Mouse (Mus musculus) intestine, embryonic 15.5 days (tissue): ENCODE data around the gene Bves. TPM values are rescaled to one million over a fixed set of nuclear protein-coding genes. Genes with fewer than 3 reads are reported as not detected.
"Not testable (repeated sequence)": the region's sequence is repeated elsewhere in the genome, so short reads cannot be mapped to it uniquely, and the experiment has no call there.

Experiments
- ATAC-seq: fragments of 200-750 bp; cut with Nextera tagmentation; 2 replicates; pipeline ENCODE4 v1.8.0; 2017; ENCODE audit warnings: moderate TSS enrichment, moderate library complexity
- H3K27ac ChIP-seq: fragments of 300-500 bp; sonication (generic); 2 replicates; pipeline ENCODE4 v1.5.1; 2015; ENCODE audit warnings: mild to moderate bottlenecking, inconsistent platforms
- H3K27me3 ChIP-seq: fragments of 300-500 bp; sonication (generic); replicated peaks from 2 replicates; pipeline ENCODE4 v1.6.1; 2015; ENCODE audit warnings: inconsistent platforms
- H3K36me3 ChIP-seq: fragments of 300-500 bp; sonication (generic); 2 replicates; pipeline ENCODE4 v1.6.1; 2015; ENCODE audit warnings: inconsistent platforms
- H3K4me1 ChIP-seq: fragments of 300-500 bp; sonication (generic); replicated peaks from 2 replicates; pipeline ENCODE4 v1.6.1; 2015; ENCODE audit warnings: inconsistent platforms
- H3K4me2 ChIP-seq: fragments of 300-500 bp; sonication (generic); replicated peaks from 2 replicates; pipeline ENCODE4 v1.6.1; 2015; ENCODE audit warnings: mild to moderate bottlenecking, inconsistent platforms
- H3K4me3 ChIP-seq: fragments of 300-500 bp; sonication (generic); replicated peaks from 2 replicates; pipeline ENCODE4 v1.5.1; 2015; ENCODE audit warnings: inconsistent platforms
- H3K9ac ChIP-seq: fragments of 300-500 bp; sonication (generic); 2 replicates; pipeline ENCODE4 v1.6.1; 2015; ENCODE audit warnings: inconsistent platforms
- H3K9me3 ChIP-seq: fragments of 300-500 bp; sonication (generic); 2 replicates; pipeline ENCODE4 v1.6.1; 2016; ENCODE audit warnings: inconsistent platforms
- WGBS: fragments of 180-500 bp; shearing (Covaris S2); methylation state at CpG from one replicate; pipeline ENCODE4 v1.1.7; 2015; 5-methylcytosine and 5-hydroxymethylcytosine counted together
- polyA plus RNA-seq: library from polyadenylated mRNA; unstranded; fragments of >200 nt; fragmentation: Nextera tagmentation; extraction: Ambion mirVana; gene quantifications from 2 replicates; pipeline ENCODE4 v1.2.1, GENCODE M21; 2015

Bves gene
- polyA plus RNA-seq, 1 experiment from 2014 or later = 4.1 TPM

DNA sequence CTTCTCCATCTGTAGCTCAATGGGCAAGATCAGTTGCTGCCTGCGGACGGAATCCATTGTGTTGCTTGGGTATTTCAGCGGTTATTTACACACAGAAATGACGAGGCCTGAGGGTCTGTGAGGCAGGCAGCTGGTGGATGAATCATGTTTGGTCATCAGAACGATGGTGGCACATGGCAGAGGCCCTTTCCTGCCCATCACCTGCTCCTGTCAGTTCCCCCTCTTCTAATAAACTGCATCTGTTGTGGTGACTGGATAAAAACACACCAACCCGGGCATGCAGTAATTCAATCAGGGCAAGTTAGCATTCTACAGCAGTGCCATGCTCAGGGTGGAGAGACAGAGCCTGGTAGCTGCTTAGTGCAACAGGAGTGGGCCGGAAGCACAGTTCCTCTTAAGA is 23.9 kb upstream of the Bves start:
- WGBS = 72% methylated on average over 7 of the region's 7 CpGs
- ATAC-seq = 0 out of 2 replicates have a peak, but pooled peaks have one; percentile 23
- Histone ChIP-seq H3K9me3 (no peaks in the 10 kb centered on the region), H3K9ac (no peak overlapping the region), H3K4me1 (no peaks in the 10 kb centered on the region), H3K36me3 (no peaks in the 10 kb centered on the region), H3K4me2 (no peak overlapping the region), H3K4me3 (no peak overlapping the region), H3K27ac (no peak overlapping the region), H3K27me3 (no peaks in the 10 kb centered on the region)

DNA sequence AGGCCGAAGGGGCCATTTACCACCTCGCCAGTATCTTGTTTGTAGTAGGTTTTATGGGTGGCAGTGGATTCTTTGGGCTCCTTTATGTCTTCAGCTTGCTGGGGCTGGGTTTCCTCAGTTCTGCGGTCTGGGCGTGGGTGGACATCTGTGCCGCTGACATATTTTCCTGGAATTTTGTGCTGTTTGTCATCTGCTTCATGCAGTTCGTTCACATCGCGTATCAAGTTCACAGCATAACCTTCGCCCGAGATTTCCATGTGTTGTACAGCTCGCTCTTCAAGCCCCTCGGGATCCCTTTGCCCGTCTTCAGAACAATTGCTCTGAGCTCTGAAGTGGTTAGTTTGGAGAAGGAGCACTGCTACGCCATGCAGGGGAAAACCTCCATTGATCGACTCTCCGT is 20.7 kb upstream of the Bves start:
- Histone ChIP-seq H3K4me3 (no peak overlapping the region), H3K36me3 (no peaks in the 10 kb centered on the region), H3K27me3 (no peaks in the 10 kb centered on the region), H3K4me2 (no peak overlapping the region), H3K4me1 (no peaks in the 10 kb centered on the region), H3K27ac (no peak overlapping the region), H3K9ac (no peak overlapping the region), H3K9me3 (no peaks in the 10 kb centered on the region)
- WGBS = 84% methylated on average over 16 of the region's 16 CpGs
- ATAC-seq = no peak

DNA sequence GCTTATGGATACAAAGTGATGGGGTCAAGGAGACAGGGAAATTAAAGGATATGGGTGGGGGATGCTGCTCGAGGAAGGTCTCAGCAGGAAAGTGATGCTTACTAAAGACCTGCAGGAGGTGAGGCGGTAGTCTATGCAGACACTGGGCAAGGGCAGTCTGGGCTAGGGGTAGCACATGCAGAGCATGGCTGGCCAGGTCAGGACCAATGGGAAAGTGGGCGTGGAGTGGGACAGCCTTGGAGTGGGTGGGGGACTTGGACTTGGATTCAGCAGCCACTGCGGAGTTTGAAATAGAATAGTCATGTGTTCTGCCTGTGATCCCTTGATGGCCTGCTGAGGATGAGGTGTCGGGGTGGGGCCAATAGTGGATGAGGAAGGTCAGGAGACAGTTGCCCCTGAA is 16.6 kb upstream of the Bves start:
- Histone ChIP-seq H3K4me1 (no peaks in the 10 kb centered on the region), H3K9ac (no peak overlapping the region), H3K36me3 (no peaks in the 10 kb centered on the region), H3K27ac (no peak overlapping the region), H3K4me3 (no peak overlapping the region), H3K4me2 (no peak overlapping the region), H3K27me3 (no peaks in the 10 kb centered on the region), H3K9me3 (no peaks in the 10 kb centered on the region)
- WGBS = 78% methylated on average over 5 of the region's 5 CpGs
- no peak for ATAC-seq

DNA sequence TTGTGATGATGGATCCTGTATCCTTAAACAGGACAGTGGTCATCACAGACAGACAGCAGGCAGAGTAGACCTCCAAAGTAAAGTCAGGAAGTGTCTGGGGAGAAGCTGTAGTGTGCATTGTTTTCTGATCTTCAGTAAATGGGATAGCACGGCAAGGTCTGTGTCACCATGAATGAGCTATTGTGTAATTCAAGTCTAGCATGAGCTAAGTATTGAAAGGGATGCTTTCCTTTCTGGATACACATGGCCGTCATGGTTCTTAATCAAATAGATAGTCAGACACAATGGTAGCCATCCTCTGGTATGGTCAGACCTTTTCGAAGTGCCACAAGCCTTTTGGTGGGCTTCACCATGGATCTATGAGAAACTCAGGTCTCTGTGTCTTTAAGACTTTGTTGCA is 15.3 kb upstream of the Bves start:
- 80% methylated on average over 3 of the region's 3 CpGs for WGBS
- no peak for ATAC-seq
- no peak overlapping the region for H3K9ac ChIP-seq
- no peaks in the 10 kb centered on the region for H3K36me3 ChIP-seq
- H3K27ac ChIP-seq = no peak overlapping the region
- H3K4me2 ChIP-seq = no peak overlapping the region
- H3K9me3 ChIP-seq = no peaks in the 10 kb centered on the region
- H3K4me1 ChIP-seq = no peaks in the 10 kb centered on the region
- no peak overlapping the region for H3K4me3 ChIP-seq
- H3K27me3 ChIP-seq = no peaks in the 10 kb centered on the region

DNA sequence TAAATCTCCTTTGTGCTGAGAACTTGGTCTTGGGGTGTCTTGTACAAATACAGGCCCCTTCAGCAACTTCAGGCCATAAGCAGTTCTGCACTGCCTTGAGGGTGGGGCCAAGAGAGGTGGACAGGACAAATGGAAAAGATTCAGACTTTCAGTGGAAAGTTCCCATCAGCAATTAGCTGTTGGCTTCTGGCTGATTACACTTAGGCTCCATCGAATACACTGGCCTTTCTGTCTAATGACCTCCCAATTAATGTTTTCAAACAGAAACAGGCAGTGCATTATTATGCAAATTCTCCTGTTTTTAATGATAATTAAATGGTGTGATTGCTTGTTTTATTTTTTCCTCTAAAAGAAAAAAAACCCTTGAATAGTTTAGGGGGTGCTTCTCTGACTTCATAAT is 11.4 kb upstream of the Bves start:
- 79% methylated on average over 1 of the region's 1 CpGs for WGBS
- no peak for ATAC-seq
- no peak overlapping the region for H3K9ac ChIP-seq

DNA sequence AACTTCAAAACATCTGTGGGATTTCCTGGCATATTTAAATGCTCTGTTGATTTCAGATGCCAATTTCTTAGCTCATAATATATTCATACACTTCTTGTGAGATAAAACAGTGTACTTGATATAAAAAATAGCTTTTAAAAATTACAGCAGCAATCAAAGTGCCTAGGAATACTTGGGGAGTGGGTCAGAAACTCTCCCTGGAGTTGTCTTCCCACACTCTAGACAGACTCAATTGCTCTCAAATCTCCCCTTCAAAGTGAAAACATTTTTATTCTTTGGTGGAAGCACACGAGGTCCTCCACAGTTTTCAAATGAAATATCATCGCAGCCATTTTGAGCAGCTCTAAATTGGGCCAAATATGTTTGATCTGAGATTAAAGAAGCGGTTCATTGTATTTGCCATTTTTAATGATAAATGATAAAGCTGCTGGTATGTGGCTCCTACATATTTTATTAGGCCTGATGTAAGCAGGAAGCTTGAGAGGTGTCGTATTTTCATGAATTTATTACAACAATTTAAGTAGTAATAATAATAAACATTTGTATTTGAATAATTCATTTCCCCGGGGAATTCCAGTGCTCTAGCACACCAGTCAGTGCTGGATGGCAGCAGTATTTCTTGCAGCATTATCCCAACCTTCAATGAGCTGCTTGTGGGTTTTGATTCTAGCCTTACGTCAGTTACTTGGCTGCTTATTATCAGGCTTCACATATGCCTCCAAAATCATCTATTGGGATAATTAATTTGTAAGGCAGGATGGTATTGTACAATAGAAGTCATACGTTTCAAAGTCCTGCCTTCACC is 7.2 kb upstream of the Bves start:
- H3K4me2 ChIP-seq = no peak overlapping the region
- no peaks in the 10 kb centered on the region for H3K4me1 ChIP-seq

More for the DNA sequence above, 11.4 kb upstream of the Bves start:
- no peaks in the 10 kb centered on the region for H3K36me3 ChIP-seq
- no peak overlapping the region for H3K4me3 ChIP-seq
- no peaks in the 10 kb centered on the region for H3K9me3 ChIP-seq
- no peak overlapping the region for H3K4me2 ChIP-seq
- no peaks in the 10 kb centered on the region for H3K4me1 ChIP-seq
- H3K27me3 ChIP-seq = no peaks in the 10 kb centered on the region
- no peak overlapping the region for H3K27ac ChIP-seq

DNA sequence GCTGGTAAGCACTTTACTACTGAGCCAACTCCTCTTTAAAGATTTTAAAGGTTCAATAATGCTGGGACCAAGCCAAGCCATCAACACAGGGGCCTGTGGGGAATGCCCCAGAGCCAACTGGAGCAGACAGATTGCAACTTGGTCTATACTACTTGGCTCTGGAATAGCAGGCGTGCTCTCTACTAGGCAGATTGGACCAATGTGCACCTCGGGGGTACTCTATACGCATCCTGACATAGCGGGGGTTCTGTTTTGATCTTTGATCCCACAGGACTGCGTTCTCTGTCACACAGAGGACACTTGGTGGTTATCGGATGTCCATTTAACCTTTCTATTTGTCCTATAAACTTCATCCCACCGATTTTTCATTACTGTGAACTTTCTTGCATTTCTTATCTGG is 647 bp upstream of the Bves start:
- Histone ChIP-seq H3K9ac (no peak overlapping the region), H3K36me3 (no peaks in the 10 kb centered on the region), H3K4me3 (no peak overlapping the region), H3K27me3 (peaks cover 18% of the 10 kb centered on the region), H3K9me3 (no peaks in the 10 kb centered on the region; the same call in 1 of the 2 replicates), H3K4me2 (peak overlapping the region; percentile 91), H3K27ac (no peak overlapping the region), H3K4me1 (0 out of 2 replicates have a peak, but pooled peaks cover 2% of the 10 kb centered on the region)
- ATAC-seq = 0 out of 2 replicates have a peak, but pooled peaks have one; percentile 15
- 28% methylated on average over 7 of the region's 7 CpGs for WGBS

More for the DNA sequence above, 7.2 kb upstream of the Bves start:
- Histone ChIP-seq H3K4me3 (no peak overlapping the region), H3K9me3 (no peaks in the 10 kb centered on the region; the same call in 1 of the 2 replicates), H3K36me3 (no peaks in the 10 kb centered on the region), H3K27me3 (no peaks in the 10 kb centered on the region), H3K9ac (no peak overlapping the region), H3K27ac (no peak overlapping the region)
- no peak for ATAC-seq
- WGBS = 68% methylated on average over 7 of the region's 7 CpGs

DNA sequence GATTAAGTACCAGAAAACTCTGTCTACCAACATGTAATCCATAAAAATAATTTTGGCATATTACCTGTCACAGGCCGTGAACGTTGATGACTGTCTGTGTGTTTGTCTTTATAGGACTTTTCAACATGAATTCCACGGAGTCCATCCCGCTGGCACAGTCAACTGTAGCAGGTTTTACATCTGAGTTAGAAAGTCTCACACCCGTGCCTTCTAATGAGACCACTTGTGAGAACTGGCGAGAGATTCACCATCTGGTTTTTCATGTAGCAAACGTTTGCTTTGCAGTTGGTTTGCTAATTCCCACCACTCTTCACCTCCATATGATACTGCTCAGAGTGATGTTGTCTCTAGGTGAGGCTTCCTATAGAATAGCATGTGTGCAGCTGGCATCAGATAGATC is 3.5 kb downstream of the Bves start:
- peaks cover 17% of the 10 kb centered on the region for H3K27me3 ChIP-seq
- 0 out of 2 replicates have a peak, but pooled peaks cover 2% of the 10 kb centered on the region for H3K4me1 ChIP-seq
- H3K36me3 ChIP-seq = no peaks in the 10 kb centered on the region
- WGBS = 78% methylated on average over 7 of the region's 7 CpGs
- H3K9ac ChIP-seq = no peak overlapping the region
- no peaks in the 10 kb centered on the region for H3K9me3 ChIP-seq
- H3K4me3 ChIP-seq = no peak overlapping the region
- ATAC-seq = no peak
- H3K4me2 ChIP-seq = no peak overlapping the region
- H3K27ac ChIP-seq = no peak overlapping the region

DNA sequence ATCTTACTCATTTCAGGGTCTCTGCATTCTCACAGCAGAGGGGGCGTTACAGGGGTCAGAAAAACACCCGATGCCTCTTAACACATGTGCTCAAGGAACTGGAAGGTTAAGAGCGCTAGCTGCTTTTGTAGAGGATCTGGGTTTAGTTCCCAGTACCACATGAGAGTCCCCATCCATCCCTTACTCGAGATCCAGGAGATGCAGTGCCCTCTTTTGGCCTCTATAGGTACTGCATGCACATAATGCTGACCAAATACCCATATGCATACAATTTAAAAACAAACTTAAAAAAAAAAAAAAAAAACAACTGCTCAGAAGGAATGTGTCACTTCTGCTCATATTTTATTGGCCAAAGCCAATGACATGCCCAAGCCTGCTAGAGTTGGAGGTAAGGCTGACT is 8.8 kb downstream of the Bves start:
- H3K4me3 ChIP-seq = no peak overlapping the region
- 81% methylated on average over 4 of the region's 4 CpGs for WGBS
- H3K36me3 ChIP-seq = no peaks in the 10 kb centered on the region
- no peaks in the 10 kb centered on the region for H3K4me1 ChIP-seq
- ATAC-seq = no peak
- no peaks in the 10 kb centered on the region for H3K27me3 ChIP-seq
- H3K4me2 ChIP-seq = no peak overlapping the region
- no peak overlapping the region for H3K9ac ChIP-seq
- H3K9me3 ChIP-seq = no peaks in the 10 kb centered on the region
- H3K27ac ChIP-seq = no peak overlapping the region

DNA sequence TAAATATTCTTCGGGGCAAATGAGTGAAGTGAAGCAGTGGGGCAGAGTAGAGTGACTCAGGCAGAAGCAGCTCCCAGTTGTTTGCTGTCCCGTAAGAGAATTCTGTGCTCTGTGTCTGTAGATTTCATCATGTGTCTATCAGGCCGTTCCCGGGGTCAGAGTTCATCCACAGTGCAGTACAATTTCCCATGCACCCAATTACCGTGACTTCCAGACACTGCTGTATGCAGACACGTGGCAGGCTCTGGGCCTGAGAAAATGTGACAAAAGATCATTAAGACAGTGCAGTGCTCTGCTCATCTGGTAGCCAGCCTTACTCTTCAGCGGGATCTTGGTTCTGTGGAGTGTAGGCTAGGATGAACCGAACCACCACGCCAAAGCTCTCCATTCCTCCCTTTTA is 9.6 kb downstream of the Bves start:
- peak; percentile 75 for ATAC-seq
- H3K27me3 ChIP-seq = no peaks in the 10 kb centered on the region
- no peaks in the 10 kb centered on the region for H3K9me3 ChIP-seq
- H3K4me1 ChIP-seq = no peaks in the 10 kb centered on the region
- no peaks in the 10 kb centered on the region for H3K36me3 ChIP-seq
- H3K27ac ChIP-seq = no peak overlapping the region
- H3K4me3 ChIP-seq = no peak overlapping the region
- no peak overlapping the region for H3K9ac ChIP-seq
- no peak overlapping the region for H3K4me2 ChIP-seq
- 80% methylated on average over 9 of the region's 9 CpGs for WGBS

DNA sequence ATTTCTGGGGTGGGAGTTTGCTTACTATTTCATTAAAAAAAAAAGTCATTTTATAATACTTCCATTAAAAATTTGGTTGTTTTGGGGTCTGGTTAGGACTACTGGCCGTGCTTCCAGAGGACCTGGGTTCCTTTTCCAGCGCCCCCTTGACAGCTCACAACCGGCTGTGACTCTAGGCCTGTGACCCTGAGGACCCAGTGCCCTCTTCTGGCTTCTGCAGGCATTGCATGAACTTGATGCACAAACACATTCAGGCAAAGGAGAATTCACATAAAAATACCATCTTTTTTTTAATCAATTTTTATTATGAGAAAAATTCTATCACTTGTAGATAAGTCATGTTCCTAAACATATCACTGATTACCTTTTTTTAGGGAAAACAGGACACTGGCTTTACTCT is 12.6 kb downstream of the Bves start:
- not testable (repeated sequence) for H3K9me3 ChIP-seq, H3K27me3 ChIP-seq, H3K4me3 ChIP-seq, H3K27ac ChIP-seq, H3K36me3 ChIP-seq, ATAC-seq, H3K9ac ChIP-seq, H3K4me1 ChIP-seq, H3K4me2 ChIP-seq
- 82% methylated on average over 3 of the region's 3 CpGs for WGBS

DNA sequence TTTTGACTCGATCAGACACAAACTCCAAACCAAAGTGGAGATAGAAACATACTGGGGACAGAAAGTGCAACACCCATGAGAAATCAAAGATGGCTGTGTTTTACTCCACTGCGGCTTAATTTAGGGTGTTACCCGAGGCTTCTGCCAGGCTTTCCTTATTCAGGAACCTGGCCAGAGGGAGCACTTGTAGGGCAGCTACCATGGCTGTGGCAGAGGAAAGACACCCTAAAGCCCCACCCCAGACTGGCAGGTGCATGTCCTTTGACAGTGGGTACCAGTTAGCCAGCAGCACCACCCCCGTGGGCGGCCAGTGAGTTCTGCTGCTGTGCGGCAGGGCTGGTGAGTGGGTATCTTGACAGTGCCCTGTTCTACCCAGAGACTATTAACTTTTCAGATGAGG is 20.5 kb downstream of the Bves start:
- no peaks in the 10 kb centered on the region for H3K9me3 ChIP-seq
- no peak overlapping the region for H3K4me3 ChIP-seq
- H3K27ac ChIP-seq = no peak overlapping the region
- H3K4me1 ChIP-seq = no peaks in the 10 kb centered on the region
- H3K9ac ChIP-seq = no peak overlapping the region
- no peaks in the 10 kb centered on the region for H3K27me3 ChIP-seq
- ATAC-seq = no peak
- 92% methylated on average over 6 of the region's 6 CpGs for WGBS
- H3K4me2 ChIP-seq = no peak overlapping the region
- H3K36me3 ChIP-seq = no peaks in the 10 kb centered on the region

DNA sequence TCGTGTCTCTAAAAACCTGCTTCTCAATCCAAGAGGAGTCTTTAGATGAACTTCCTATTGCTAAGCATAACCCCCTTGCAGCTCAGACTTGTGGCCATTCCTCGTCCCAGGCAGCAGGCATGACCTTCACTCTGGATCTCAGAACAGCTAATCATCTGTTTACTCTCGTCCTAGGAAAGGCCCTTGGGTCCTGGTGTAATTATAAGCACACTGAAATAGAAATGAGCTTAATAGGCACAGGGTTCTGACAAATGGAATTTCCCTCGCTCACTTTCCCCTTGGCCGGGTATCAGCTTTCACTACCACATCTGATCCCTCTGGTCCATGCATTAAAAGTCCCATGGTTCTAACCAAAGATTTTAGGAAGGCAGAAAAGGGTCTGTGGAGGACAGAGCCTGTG is 27.8 kb downstream of the Bves start:
- H3K9ac ChIP-seq = no peak overlapping the region
- no peak overlapping the region for H3K4me2 ChIP-seq
- H3K27ac ChIP-seq = no peak overlapping the region
- ATAC-seq = no peak
- H3K27me3 ChIP-seq = no peaks in the 10 kb centered on the region
- H3K36me3 ChIP-seq = no peaks in the 10 kb centered on the region
- no peaks in the 10 kb centered on the region for H3K9me3 ChIP-seq
- no peak overlapping the region for H3K4me3 ChIP-seq
- 41% methylated on average over 5 of the region's 5 CpGs for WGBS
- H3K4me1 ChIP-seq = no peaks in the 10 kb centered on the region
